Mouse (Mus musculus) frontal cortex, postnatal 10 days (tissue): ENCODE results near the gene Tmem59l.

Experiments used
- DNase-seq, 2 experiments: peaks; one replicate each; pipeline ENCODE4 v3.0.0; 2022; ENCODE audit warnings: low spot score in 2 of 2, mixed read lengths in 1 of 2

The Tmem59l gene

DNA sequence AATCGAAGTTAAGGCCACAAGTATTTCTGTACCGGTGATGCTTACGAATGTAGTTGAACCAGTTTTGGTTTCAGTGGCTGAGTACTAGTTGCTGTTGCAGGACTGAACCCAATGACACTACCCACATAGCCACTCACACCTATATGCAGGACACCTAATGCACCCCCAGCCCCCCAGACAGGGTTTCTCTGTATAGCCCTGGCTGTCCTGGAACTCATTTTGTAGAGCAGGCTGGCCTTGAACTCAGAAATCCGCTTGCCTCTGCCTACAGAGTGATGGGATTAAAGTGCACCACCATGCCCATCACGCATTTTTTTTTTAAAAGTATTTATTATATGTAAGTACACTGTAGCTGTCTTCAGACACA, 19.9 kb upstream of the Tmem59l start:
- no peak for DNase-seq

DNA sequence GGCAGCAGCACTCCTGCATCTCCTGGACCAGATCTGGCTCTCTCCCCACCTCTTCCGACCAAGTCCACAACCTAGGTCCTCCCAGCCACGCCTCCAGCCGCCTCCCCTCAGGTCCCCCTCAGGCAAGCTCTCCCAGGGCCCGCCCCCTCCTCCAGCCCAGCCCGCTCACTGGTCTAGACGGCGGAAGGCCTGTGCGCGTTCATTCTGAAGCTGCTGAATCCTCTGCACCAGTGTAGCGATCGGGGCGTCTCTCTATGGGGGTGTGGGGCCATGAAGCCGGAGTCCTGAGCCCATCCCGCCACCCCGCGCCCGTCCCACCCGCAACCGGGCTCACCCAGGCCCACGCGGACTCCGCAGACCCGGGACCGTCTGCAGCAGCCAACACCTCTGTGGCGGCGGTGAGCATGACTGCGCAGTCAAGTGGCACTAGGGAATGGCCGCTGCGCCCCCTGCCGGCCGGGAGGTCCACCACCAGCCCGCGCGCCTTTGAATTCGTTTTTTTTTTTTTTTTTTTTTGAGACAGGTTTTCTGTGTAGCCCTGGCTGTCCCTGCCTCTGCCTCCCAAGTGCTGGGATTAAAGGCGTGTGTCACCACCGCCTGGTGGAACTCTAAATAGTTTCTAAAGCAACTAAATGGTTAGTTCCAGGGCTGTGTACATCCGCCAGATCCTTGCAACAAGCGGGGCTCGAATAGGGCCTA, 19.3 kb upstream of the Tmem59l start, which contains the start of gene Rex1bd:
Gene Rex1bd, minus strand, starts transcription at position 425 of the 699 bp plus-strand sequence.
- peak; percentile 87 to 92 for DNase-seq

DNA sequence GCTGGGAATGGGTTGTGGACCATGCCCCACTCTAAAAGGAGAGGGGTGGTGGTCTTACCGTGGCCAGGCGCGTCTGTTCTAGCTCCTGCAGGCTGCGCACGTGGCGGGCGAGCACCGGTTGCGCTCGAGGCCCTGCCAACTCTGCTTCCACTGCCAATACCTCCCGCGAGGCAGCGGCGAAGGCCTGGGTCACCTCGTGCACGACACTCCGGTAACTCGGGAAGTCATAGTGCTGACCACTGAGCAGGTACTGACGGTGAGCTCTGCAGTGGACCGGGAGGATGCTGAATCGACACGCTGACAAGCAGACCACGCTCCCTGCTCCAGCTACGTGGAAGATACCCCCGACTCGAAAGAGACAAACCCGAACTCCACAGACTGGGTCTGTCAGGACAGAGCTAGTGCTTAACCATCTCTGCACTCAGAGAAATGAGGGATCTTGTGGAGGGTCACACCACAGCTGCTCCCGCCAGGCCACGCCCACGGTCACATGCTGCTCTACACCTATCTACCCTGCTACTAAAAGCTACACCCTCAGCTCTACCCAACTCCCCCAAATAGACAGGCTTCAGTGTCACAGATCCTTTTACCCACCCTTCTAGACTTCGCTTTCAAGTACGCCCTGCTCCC, 18.7 kb upstream of the Tmem59l start:
- no peak for DNase-seq

DNA sequence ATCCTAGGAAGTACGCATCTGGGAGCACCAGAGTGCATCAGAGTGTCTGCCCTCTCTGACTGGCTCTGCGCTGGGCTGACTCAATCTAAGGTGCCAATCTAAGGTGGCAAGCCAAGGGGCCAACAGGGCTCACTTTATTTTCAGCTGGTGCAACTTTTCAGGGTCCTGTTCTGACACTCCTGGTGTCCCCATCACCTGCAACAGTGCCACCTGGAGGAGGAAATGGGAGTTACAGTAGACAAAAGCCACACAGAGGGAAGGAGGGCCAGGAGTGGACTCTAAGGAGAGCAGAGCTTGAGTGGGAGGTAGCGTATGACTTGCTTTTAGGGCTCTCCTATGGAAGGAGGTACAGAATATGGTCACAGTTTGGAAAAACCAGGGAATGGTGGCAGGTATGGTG, 17.7 kb upstream of the Tmem59l start:
- DNase-seq, result peak in 1 of 2 experiments; percentile 73

DNA sequence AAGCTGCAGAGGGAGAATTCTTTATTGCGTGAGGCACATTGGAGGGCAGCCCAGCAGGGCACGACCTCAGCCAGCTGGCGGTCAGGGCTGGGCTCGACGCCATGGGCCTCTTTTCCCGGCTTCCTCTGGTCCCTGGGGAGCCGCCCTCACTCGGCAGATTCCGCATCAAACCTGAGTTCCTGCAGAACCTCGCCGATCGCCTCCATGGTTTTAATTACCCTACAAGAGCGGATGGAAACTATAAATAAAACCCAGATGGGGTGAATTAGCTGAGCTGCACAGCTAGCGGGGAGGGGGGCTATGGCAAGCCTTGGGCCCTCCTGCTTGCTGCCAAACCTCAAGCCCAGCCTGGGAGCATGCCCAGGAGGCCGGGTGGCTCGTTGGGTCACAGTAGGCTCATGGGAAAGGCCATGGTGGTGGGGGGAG, 17.1 kb upstream of the Tmem59l start:
- peak in 1 of 2 experiments; percentile 59 for DNase-seq

DNA sequence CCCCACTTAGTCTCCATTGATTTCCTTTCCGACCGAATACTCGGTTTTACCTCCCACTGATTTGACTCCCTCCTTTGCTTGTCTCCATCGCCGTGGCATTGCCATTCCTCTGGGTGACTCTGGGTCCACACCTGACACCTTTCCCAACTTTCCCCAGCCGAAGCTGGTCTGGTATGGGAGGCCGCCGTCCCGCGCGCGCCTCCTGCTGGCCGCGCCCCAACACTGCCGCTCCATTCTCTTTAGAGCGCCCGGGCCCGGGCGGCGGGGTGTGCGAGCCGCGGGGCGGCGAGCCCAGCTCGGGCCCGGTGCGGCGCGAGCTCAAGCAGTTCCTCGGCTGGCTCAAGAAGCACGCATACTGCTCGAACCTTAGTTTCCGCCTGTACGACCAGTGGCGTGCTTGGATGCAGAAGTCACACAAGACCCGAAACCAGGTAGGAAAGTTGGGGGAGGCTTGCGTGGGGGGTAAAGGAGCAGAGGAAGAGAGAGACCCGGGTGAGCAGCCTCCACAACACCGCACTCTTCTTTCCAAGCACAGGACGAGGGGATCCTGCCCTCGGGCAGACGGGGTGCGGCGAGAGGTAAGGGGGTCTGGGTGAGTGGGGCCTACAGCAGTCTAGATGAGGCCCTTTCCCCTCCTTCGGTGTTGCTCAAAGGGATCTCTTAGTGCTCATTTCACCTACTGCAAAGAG, 16.0 kb upstream of the Tmem59l start:
- no peak for DNase-seq

DNA sequence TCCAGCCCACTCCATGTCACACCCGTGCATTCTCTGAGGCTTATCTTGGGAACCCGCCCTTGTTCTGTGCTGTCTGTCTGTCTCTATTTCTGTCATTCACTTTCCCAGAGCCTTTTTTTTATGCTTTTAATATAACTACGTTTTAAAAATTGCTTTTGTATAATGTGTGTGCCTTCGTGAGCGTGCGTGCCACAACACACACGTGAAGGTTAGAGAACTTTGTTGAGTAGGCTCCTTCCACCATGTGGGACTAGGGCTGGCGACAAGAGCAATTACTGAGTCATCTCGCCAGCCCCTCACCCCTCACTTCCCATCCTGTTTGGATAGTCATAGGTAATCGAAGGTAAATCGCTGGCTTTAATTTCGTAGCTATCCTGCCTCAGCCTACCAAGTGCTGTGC, 15.4 kb upstream of the Tmem59l start:
- no peak for DNase-seq

DNA sequence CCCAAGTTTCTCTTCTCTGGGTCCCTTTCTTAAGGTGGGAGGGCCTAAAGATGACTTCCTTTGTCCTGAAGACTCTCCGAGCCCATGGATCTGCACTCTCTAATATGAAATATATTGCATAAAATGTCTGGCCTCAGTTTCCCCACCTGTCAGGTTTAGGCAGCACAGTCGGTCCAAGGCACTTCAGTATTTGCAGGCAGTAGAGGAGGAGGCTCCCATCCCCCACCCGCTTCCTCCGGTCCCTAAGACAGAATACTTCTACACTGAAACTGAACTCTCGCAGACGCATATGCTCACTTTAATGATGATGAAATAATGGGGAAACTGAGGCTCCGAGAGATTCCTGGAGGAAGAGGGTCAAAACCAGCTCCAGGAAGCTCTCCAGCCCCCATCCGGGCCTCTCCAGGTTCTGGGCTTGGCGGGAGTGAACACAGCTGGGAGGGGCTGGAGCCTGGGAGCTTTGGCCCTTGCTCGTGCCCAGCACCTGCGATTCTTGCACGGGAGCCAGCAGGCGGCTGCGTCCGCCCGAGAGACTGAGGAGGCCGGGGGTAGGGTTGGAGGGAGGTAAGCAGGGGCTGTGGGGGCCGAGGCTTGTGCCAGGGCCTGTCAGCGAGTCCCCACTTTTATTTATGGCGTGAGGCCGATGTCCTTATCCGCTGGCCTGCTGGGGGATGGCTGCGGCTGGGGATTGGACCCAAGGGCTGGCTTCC, 14.8 kb upstream of the Tmem59l start:
- no peak for DNase-seq

DNA sequence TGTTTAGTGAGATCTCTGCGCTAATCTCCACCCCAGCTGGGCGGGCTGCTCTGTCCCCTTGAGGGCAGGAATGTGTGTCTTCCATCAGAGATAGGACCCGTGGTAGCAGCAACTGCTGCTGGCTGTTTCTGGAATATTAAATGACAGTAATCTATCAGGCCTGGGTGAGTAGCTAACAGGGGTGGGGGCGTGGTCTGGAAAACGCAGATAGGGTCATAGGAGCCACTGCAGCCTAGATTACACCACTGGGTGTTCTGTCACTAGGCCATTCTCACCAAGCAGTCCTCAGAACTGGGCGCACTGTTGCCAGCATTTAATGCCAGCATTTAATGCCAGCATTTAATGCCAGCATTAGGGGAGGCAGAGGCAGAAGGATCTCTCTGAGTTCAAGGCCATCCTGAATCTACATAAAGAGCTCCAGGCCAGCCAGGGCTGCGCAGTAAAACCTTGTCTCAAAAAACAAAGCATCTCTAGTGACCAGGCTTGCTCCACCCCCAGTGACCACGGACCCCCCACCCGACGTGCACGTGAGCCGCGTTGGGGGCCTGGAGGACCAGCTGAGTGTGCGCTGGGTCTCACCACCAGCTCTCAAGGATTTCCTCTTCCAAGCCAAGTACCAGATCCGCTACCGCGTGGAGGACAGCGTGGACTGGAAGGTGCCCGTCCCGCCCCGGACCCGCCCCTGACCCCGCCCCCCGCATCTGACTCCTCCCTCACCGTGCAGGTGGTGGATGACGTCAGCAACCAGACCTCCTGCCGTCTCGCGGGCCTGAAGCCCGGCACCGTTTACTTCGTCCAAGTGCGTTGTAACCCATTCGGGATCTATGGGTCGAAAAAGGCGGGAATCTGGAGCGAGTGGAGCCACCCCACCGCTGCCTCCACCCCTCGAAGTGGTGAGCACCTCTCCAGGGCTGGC, 13.5 kb upstream of the Tmem59l start:
- DNase-seq, result no peak

DNA sequence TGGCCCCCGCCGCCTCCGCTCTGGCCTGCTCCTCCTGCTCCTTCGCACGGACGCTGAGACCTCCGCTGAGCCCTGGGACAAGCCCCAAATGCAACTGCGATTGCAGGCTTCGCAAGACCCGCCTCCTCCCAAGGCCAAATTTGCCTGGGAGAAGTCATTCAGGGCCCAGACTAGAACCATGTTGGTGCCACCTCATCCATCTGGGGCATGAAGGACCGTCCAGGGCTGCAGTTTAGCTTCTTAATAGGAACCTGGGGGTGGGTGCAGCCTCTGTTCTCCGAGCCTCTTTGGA, 8.6 kb upstream of the Tmem59l start:
- no peak for DNase-seq

DNA sequence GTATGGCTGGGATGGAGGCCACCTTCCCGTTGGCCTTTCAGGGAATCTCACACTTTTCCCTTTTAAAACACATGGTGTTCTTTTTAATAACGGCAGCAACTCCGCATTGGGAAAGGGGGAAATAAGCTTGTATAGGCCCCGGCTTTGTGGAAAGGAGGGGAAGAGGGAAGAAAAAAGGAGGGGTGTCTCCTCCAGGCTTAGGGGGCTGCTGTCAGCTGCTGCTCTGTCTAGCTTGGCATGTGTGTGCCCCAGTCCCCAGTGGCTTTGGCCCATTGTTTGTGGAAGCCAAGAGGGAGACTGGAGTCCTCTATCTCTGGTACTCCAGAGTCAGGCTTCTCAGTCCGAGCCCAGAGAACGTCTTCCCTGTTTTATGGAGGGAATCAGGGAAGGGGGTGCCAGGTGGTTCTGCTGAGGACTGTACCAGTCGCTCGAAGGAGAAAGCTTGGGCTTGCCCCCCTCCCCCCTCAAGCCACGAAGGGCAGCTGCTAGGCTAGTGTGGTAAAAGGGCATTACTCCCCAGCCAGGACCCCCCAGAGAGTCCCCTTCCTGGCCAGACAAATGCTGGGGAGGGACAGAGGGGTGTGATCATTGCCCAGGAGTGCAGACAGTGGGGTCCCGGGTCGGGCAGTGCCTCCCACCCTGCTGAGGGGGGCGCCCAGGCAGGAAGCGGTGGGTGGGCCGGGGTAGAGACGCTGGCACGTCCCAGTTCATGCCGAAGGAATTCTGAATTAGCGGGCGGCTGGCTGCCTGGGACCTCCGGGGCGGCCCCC, 8.0 kb upstream of the Tmem59l start:
- no peak for DNase-seq

DNA sequence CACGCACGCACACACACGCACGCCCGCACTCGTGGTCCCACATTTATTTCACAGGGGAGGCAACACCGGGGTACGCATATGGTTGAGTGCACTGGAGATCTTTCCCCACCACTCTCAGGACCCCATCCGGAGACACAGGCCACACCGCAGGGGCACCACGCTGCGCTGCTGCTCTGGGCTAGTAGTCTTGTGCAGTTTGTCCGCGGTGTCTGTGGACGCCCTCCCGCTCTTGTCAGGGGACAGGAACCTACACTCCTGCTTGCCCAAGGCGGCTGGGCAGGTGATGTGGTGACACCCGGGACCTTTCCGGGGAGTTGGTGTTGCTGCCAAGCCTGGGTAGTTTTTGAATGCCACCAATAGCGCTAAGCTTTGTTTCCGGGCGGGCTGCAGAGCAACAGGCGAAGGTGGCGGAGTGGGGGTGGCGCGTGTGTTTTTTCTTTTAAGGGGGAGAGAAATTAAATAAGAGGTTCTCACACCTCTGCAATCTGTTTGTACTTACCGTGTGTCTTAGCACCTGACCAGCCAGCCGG, 7.3 kb upstream of the Tmem59l start:
- DNase-seq, result no peak

DNA sequence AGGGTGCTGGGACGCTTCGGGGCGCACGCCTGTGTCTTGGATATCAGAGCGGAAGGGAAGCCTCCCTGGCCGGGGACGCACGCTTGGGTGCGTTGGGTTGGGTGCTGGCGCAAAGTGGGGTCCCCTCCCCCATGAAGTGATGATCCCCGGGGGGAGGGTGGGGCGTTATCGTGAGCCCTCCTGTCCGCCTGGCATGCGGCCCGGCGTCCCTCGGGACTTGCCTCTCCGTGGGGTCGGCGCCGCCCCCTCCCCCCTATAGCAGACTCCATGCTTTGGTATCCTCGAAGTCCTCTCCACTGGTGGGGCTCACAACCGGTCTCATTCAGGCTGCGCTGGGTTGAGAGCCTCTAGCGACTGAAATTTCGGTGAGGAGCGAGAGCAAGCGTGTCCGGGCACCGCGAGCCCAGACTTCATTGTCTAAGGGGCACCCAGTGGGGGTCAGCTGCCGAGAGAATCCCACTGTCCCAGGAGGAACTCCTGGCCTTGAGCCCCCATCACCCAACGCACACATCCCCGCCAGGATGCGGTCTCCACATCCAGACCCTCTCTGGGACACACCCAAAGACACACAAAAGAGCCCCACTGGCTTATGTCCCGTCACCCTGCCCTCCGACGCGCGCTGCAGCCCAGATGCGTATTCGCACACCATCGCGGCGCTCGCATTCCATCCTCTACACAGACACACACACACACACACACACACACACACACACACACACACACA, 6.7 kb upstream of the Tmem59l start:
- no peak for DNase-seq

DNA sequence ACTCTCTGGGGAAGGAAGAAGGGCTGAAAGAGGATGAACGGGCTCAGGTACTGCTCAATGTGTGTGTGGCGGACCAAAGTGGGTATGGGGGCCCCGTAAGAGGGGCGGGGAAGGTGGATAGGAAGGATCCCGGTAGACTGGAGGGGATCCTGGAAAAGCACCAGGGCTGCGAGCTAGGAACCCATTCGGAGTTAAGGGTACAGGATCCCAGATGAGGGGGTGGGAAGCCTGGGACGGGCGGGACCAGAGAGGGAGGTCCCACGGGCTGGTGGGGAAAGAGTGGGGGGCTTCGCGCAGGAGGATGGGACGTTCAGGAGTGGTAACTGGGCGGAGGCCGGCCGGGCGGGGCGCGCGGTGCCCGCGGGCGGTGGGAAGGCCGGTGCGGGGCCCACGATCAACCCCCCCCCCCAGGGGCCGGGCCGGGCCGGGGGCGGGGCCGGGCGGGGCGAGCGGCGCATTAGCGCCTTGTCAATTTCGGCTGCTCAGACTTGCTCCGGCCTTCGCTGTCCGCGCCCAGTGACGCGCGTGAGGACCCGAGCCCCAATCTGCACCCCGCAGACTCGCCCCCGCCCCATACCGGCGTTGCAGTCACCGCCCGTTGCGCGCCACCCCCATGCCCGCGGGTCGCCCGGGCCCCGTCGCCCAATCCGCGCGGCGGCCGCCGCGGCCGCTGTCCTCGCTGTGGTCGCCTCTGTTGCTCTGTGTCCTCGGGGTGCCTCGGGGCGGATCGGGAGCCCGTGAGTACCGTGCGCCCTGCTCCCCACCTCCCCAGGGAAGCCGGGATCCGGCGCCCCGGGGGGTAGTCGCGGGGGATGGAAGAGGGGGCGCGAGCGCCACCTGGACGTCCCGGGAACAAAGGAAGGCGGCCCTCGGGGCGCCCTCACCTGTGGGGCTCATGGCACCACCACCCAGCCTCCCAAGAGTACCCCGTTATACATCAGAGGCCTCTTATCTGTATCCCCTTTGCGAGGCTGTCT, 5.8 kb upstream of the Tmem59l start, which contains the start of gene Crlf1:
Gene Crlf1, plus strand, starts transcription at position 495 of the 977 bp plus-strand sequence.
- DNase-seq, result no peak

DNA sequence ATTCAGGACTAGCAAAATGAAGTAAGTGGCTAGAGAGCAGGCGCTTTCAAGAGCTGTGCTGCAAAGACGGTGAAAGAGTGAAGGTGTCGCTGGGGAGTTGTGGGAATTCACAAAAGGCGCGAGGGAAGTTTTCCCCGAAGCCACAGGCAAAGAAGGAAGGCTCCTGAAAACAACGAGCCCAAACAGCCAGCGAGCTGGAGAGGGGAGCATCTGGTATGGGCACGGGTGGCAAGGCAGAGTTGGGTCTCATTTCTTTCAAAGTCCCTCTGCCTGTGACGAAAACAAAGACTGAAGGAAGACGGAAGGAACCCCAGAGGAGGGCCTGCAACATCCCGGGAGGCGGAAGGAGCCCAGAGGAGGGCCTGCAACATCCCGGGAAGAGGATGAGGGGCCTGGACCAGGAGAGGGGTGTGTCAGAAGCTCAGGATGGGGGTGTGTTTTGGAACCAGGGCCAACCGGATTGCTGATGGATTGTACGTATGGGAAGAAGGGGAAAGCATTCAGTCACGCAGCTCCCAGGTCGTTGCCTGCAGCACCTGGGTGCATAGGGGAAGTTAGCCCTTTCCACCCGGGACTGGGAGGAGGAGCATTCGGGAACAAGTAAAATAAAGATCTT, 3.8 kb upstream of the Tmem59l start:
- no peak for DNase-seq

DNA sequence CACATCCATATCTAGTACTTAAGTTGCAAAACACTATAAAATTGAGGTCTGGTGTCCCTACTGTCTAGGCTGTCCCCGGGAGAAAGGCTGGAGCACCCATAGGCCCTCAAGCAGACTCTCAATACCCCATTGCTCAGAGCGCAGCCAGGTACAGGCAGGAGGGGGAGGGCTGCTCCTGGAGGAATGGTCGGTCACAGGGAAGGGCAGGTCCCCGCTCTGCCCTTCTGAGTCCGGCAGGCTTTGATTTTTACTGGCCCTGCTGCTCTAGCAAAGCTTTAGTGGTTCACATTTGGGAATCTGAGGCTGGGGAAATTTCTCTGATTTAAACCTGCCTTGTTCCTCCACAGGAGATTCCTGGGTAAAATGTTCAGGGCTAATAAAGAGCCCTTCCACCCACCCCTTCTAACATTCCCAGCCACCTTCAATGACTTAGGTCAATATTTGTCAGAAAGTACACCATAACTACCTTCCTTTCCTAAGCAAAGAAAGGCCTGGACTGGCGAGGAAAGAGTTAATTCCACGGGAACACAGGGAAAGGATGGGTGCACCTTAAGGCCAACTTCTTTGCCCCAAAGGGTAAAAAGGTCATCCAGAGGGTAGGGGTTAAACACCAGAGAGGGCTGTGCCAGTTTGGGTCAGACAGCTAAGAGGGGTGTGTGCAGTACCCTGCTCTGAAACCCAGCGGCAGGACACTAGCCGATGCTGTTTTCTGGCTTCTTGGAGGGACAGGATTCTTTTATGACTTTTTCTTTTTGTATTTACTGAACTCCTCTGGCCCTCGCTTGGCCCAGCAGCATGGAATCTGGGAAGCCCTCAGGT, 3.1 kb upstream of the Tmem59l start:
- no peak for DNase-seq

DNA sequence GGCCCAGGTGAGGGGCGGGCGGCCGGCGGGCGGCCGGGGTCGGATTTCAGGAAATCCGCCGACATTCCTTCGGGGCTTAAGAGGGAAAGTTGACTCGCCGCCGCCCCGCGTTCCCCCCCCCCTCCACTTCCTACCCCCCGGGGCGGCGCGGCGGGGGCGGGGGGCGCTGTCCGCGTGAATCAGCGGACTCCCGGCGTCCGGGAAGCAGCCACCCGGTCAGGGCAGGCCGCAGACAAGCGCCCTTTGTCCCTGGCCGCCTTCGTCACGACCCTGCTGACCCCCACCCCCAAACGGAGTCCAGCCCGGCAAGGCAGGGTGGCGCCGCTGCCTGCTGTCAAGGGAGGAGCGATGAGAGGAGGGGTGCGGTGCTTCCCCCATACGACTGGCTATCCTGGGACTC, 2.4 kb upstream of the Tmem59l start:
- DNase-seq, result no peak
